Mouse (Mus musculus): ENCODE results near the gene Ubxn11. TPM values are rescaled to one million over a fixed set of nuclear protein-coding genes. Genes with fewer than 3 reads are reported as not detected.
"Not testable (repeated sequence)": the region's sequence is repeated elsewhere in the genome, so short reads cannot be mapped to it uniquely, and the experiment has no call there.

Ubxn11 gene
- polyA plus RNA-seq, 1 experiment from 2014 or later: 1.7 TPM

DNA sequence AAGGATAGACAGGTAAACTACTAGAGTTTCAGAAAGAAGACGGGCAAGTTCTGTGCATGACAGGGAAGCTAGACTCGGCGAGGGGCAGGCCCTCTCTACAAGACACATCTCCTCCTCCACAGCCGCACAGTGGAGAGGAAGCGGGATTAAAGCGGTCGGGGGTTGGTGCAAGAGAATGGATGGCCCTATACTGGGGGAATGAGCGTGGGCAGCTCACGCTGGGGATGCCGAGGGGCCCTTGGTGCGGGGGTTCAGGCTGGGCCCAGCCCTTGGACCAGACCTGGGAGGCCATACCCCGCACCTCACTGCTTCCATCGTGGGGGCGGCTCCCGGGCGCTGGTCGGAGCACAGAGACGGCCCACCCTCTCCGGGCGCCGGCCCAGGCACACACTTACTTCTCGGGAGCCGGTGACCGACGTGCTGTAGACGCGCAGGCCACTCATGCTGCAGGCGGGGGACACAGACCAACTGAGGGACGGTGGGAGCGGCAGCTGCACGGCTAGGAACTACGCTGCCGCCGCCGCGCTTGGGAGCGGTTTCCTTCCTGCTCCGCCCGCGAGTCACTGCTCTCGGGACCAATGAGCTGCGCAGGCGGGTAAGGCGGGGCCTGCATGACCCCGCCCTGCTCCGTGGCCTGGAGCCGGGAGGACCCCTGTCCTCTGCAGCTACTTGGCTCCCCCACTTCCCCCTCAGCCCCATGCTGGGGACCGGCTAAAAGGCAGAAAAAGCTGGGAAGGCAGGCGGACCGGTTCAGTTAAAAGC, 26.0 kb downstream of the Ubxn11 start, which contains the start of gene Sh3bgrl3:
Sh3bgrl3 (minus strand) TSS at position 569 of the 762 bp plus-strand sequence.
- under 1% methylated on average over 50 of the region's 50 CpGs for WGBS (ENCODE audit: insufficient replicate concordance)
- DNase-seq (peak; percentile 81), ATAC-seq (ENCODE audit: low read depth) (peak; percentile 89)
- peaks cover 22% of the 10 kb centered on the region for H3K36me3 ChIP-seq
- H3K27me3 ChIP-seq: no peaks in the 10 kb centered on the region
- H3K4me3 ChIP-seq (replicated peaks): peak within 1 kb of the TSS; percentile 69
- peak within 1 kb of the TSS; percentile 87 for H3K4me2 ChIP-seq
- peak within 1 kb of the TSS; percentile 68 for H3K27ac ChIP-seq
- no peaks in the 10 kb centered on the region for H3K9me3 ChIP-seq (replicated peaks)
- peak within 1 kb of the TSS; percentile 77 for H3K9ac ChIP-seq
- H3K4me1 ChIP-seq (replicated peaks): peaks cover 84% of the 10 kb centered on the region

DNA sequence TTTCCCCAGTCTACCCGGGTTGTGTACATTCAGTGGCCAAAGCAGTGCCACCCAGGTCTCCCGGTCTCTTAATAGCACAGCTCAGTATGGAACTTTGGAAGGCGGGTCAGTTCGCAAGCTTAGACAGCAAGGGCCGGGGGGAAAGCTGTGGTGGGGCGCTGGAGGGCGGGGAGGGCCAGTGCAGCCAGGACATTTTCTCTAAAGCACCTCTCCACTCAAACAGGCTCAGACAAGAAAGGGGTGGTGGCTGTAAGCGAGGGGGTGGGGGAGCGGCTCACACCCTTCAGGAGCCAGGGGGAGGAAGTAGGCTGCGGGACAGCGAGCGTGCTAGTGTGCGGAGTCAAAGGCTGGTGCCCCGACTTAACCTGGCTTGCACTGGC, 26.6 kb downstream of the Ubxn11 start:
- peak; percentile 62 for ATAC-seq (ENCODE audit: low read depth)
- no peaks in the 10 kb centered on the region for H3K9me3 ChIP-seq (replicated peaks)
- DNase-seq: no peak
- peaks cover 22% of the 10 kb centered on the region for H3K36me3 ChIP-seq
- H3K27ac ChIP-seq: peak overlapping the region; percentile 68
- H3K9ac ChIP-seq: peak overlapping the region; percentile 77
- WGBS (ENCODE audit: insufficient replicate concordance): under 1% methylated on average over 14 of the region's 14 CpGs
- H3K27me3 ChIP-seq: no peaks in the 10 kb centered on the region
- peak overlapping the region; percentile 69 for H3K4me3 ChIP-seq (replicated peaks)
- H3K4me1 ChIP-seq (replicated peaks): peaks cover 80% of the 10 kb centered on the region
- peak overlapping the region; percentile 87 for H3K4me2 ChIP-seq

DNA sequence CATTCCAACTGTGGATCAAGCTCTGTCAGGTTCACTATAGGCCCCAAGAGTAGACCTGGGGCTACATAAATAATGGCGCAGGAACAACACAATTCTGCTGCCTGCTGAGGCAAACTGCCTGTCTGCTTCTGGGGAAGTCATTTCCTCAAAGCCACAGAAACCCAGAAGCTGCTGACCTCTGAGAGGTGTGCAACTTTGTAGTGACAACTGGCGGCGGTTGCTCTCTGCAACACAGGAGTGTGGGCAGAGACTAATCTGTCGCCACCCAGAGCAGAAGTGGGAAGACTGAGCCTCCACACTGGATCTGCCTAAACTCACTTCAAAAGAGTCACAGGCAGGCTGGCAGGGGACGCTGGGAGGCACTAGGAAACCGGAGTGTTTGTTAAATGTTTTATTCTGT, 27.1 kb downstream of the Ubxn11 start:
- H3K9ac ChIP-seq: peak overlapping the region; percentile 77
- peak overlapping the region; percentile 69 for H3K4me3 ChIP-seq (replicated peaks)
- H3K27ac ChIP-seq: peak overlapping the region; percentile 68
- peaks cover 22% of the 10 kb centered on the region for H3K36me3 ChIP-seq
- peak overlapping the region; percentile 87 for H3K4me2 ChIP-seq
- DNase-seq (no peak), ATAC-seq (ENCODE audit: low read depth) (no peak)
- H3K4me1 ChIP-seq (replicated peaks): peaks cover 75% of the 10 kb centered on the region
- H3K27me3 ChIP-seq: no peaks in the 10 kb centered on the region
- H3K9me3 ChIP-seq (replicated peaks): no peaks in the 10 kb centered on the region
- WGBS (ENCODE audit: insufficient replicate concordance): 17% methylated on average over 6 of the region's 6 CpGs

DNA sequence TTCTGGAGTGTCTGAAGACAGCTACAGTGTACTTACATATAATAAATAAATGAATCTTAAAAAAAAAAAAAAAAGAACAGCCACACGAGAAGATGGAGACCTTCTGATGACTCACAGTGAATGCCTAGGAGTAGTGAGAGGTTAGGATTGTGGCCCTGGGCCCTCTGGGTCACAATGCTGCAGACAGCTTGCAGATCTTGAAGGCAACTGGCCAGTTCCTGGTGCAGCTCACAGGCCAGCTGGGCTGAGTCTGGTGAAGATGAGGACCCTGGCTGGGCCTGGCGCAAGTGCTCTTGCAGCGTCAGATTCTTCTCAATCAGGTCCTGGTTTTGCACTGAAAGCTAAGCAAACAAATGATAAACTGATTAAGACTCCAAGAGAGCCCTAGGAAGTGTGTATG, 29.7 kb downstream of the Ubxn11 start:
- Histone ChIP-seq H3K4me3 (replicated peaks) (no peak overlapping the region), H3K27ac (no peak overlapping the region), H3K9me3 (replicated peaks) (no peaks in the 10 kb centered on the region), H3K27me3 (no peaks in the 10 kb centered on the region), H3K36me3 (peaks cover 25% of the 10 kb centered on the region), H3K4me2 (no peak overlapping the region), H3K4me1 (replicated peaks) (peaks cover 54% of the 10 kb centered on the region), H3K9ac (no peak overlapping the region)
- 84% methylated on average over 3 of the region's 3 CpGs for WGBS (ENCODE audit: insufficient replicate concordance)
- no peak for ATAC-seq (ENCODE audit: low read depth)
- DNase-seq: no peak

DNA sequence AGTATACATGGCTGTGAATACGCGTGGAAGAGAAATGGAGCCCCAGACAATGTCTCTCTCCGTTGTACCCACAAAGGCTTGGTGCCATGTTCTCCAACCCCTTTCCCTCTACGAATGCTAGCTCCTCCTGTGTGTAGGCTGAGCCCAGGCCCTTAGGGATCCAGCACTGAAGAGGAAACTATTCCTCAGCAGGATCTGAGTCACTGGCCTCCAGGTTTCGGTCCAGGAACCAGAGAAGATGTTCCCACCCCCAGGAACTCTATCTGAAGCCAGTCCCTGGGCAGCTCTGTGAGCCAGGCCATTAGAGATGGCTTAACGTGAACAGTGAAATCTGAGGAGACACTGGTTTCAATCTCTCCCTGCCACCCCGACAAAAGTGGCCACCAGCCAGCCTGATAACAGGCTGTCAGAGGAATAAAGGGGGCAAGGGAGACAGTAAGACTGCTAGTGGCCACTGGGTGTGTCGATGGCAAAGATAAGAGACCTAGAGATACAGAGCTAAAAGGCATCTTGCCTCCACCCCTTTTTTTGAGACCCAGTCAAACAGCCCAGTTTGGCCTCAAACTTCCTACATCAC, 30.2 kb downstream of the Ubxn11 start:
- 56% methylated on average over 8 of the region's 8 CpGs for WGBS (ENCODE audit: insufficient replicate concordance)
- Histone ChIP-seq H3K4me2 (no peak overlapping the region), H3K27me3 (no peaks in the 10 kb centered on the region), H3K27ac (no peak overlapping the region), H3K36me3 (peaks cover 30% of the 10 kb centered on the region), H3K9me3 (replicated peaks) (no peaks in the 10 kb centered on the region), H3K4me1 (replicated peaks) (peaks cover 54% of the 10 kb centered on the region), H3K9ac (no peak overlapping the region), H3K4me3 (replicated peaks) (no peak overlapping the region)
- DNase-seq: no peak
- no peak for ATAC-seq (ENCODE audit: low read depth)

DNA sequence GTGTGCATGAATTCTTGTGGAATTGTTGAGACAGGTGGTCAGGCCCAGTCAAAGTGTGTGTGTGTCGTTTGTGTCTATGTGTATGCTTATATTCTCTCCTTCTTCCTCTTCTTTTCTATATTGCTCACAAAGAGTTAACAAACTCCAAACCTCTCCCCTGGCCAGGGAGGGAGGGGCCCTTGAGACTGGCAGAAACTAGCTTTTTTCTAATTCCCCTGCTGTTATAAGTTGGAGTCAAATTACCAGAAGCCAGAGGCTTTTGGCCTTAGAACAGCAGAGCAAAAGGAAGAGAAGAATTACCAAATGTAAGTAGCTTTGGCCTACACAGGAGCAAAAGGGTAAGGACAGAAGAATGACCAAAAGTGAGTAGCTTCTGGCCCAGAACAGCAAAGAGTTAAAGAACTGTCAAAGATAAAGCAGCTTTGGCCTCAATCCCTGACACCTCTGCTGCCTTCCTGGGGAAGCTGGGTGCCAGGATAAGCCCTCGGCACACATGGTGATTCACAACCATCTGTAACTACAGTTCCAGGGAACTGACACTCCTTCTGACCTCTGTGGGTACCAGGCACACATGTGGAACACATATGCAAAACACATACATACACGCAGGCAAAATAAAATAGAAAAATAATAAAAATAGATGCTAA, 34.0 kb downstream of the Ubxn11 start:
- Histone ChIP-seq H3K9ac (no peak overlapping the region), H3K9me3 (replicated peaks) (no peaks in the 10 kb centered on the region), H3K4me1 (replicated peaks) (peaks cover 28% of the 10 kb centered on the region), H3K27ac (no peak overlapping the region), H3K27me3 (no peaks in the 10 kb centered on the region), H3K4me2 (no peak overlapping the region), H3K4me3 (replicated peaks) (no peak overlapping the region), H3K36me3 (peaks cover 30% of the 10 kb centered on the region)
- DNase-seq: no peak
- ATAC-seq (ENCODE audit: low read depth): no peak
- 40% methylated on average over 3 of the region's 3 CpGs for WGBS (ENCODE audit: insufficient replicate concordance)

DNA sequence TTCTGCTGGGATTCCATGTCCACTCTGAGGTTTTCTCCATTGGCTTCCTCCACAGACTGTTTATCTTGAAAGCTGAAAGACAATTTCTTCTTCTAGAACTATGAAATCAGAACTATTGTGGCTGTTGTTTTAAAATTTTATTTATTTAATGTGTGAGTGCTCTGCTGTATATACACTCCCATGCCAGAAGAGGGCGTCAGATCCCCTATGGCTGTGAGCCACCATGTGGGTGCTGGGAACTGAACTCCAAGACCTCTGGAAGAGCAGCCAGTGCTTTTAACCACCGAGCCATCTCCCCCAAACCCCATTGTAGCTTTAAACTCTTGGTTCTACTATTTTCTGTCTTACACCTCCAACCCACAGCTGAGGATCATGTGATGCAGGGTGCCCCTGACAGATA, 36.5 kb downstream of the Ubxn11 start:
- Histone ChIP-seq H3K4me3 (replicated peaks) (no peak overlapping the region), H3K27ac (no peak overlapping the region), H3K36me3 (peaks cover 23% of the 10 kb centered on the region), H3K4me1 (replicated peaks) (peaks cover 19% of the 10 kb centered on the region), H3K9ac (no peak overlapping the region), H3K9me3 (replicated peaks) (no peaks in the 10 kb centered on the region), H3K27me3 (no peaks in the 10 kb centered on the region), H3K4me2 (no peak overlapping the region)
- ATAC-seq (ENCODE audit: low read depth): no peak
- 59% methylated on average over 2 of the region's 2 CpGs for WGBS (ENCODE audit: insufficient replicate concordance)
- no peak for DNase-seq

DNA sequence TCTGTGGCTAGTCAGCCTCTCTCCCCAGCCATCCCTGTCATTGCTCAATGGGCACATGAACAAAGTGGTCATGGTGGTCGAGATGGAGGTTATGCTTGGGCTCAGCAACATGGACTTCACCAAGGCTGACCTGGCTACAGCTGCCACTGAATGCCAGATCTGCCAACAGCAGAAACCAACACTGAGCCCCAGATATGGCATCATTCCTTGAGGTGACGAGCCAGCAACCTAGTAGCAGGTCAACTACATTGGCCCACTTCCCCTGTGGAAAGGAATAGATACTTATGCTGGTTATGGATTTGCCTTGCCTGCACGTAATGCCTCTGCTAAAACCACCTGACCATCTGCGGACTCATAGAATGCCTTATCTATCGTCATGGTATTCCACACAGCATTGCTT, 41.9 kb downstream of the Ubxn11 start:
- not testable (repeated sequence) for H3K27ac ChIP-seq; ATAC-seq (ENCODE audit: low read depth); H3K4me2 ChIP-seq; H3K4me1 ChIP-seq (replicated peaks); DNase-seq; H3K9me3 ChIP-seq (replicated peaks); H3K27me3 ChIP-seq; H3K4me3 ChIP-seq (replicated peaks); H3K9ac ChIP-seq
- 84% methylated on average over 5 of the region's 5 CpGs for WGBS (ENCODE audit: insufficient replicate concordance)
- peaks cover 47% of the 10 kb centered on the region for H3K36me3 ChIP-seq

DNA sequence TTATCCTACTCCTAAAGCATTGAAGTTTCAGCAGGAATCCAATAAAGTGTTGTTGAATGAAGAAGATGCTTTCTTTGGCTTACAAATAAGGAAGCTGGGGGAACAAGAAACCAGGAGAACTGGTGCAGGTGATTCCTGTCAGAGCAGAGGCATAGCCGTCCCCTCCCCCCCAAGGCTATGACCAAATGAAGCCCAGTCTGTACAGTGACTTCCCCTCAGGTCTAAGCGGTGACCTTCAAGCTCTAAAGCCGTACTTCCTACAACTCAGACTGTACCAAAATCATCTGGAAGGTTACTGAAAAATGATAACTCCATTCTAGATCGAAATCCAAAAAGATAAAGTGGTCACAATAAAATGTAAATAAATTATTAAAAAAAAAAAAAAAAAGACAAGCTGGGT, 47.0 kb downstream of the Ubxn11 start:
- H3K27ac ChIP-seq: no peak overlapping the region
- DNase-seq (no peak), ATAC-seq (ENCODE audit: low read depth) (no peak)
- WGBS (ENCODE audit: insufficient replicate concordance): 76% methylated on average over 4 of the region's 4 CpGs
- H3K4me1 ChIP-seq (replicated peaks): peaks cover 5% of the 10 kb centered on the region
- H3K27me3 ChIP-seq: no peaks in the 10 kb centered on the region
- H3K36me3 ChIP-seq: peaks cover 85% of the 10 kb centered on the region
- H3K4me3 ChIP-seq (replicated peaks): no peak overlapping the region
- no peak overlapping the region for H3K4me2 ChIP-seq
- H3K9me3 ChIP-seq (replicated peaks): no peaks in the 10 kb centered on the region
- no peak overlapping the region for H3K9ac ChIP-seq

DNA sequence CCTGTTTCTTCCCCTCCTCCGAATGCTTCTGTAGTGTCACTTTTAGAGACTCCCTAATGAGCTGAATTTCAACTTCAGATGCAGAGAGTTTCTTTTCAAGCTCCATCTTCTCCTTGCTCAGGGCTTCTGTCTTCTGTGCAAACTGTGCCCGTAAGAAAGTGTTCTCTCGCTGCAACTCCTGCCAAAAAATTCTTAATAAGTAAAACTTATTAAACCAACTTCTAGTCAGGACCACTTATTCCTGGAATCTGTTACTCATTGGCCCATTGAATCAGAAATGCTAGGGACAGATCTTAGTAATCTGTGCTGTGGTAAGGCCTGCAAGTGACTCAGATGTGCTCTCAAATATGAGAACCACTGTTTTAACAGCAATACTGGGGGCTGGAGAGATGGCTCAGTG, 49.7 kb downstream of the Ubxn11 start:
- H3K9me3 ChIP-seq (replicated peaks): no peaks in the 10 kb centered on the region
- DNase-seq: no peak
- peaks cover 5% of the 10 kb centered on the region for H3K4me1 ChIP-seq (replicated peaks)
- H3K4me2 ChIP-seq: no peak overlapping the region
- H3K27ac ChIP-seq: no peak overlapping the region
- no peak overlapping the region for H3K9ac ChIP-seq
- no peak for ATAC-seq (ENCODE audit: low read depth)
- 78% methylated on average over 3 of the region's 3 CpGs for WGBS (ENCODE audit: insufficient replicate concordance)
- H3K4me3 ChIP-seq (replicated peaks): no peak overlapping the region
- peaks cover 89% of the 10 kb centered on the region for H3K36me3 ChIP-seq
- H3K27me3 ChIP-seq: no peaks in the 10 kb centered on the region

DNA sequence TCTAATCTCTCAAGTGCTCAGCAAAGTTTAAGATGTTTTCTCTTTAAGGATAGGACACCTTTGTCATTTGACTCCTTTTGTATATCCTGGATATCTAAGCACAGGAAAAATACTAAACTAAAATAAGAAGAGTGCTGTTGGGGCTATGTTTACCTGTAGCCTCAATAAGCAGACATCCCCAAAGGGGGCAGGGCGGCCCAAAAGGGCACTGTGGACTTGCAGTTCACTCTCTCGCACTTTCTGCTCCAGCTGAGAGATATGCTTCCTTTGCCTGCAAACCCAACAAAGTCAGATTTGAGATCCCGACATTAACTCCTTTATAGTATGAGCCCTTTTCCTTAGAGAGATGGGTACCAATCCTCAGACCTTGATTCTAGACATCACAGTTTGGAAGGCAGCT, 51.3 kb downstream of the Ubxn11 start:
- Histone ChIP-seq H3K9me3 (replicated peaks) (no peaks in the 10 kb centered on the region), H3K27ac (no peak overlapping the region), H3K4me1 (replicated peaks) (peaks cover 6% of the 10 kb centered on the region), H3K36me3 (peaks cover 74% of the 10 kb centered on the region), H3K9ac (no peak overlapping the region), H3K27me3 (no peaks in the 10 kb centered on the region), H3K4me2 (no peak overlapping the region), H3K4me3 (replicated peaks) (no peak overlapping the region)
- no peak for DNase-seq
- 76% methylated on average over 3 of the region's 3 CpGs for WGBS (ENCODE audit: insufficient replicate concordance)
- ATAC-seq (ENCODE audit: low read depth): no peak
